Mouse (Mus musculus) intestine, embryonic 14.5 days (tissue): ENCODE results near the gene Pias1. TPM values are rescaled to one million over a fixed set of nuclear protein-coding genes. Genes with fewer than 3 reads are reported as not detected.

Experiments used
- ATAC-seq: fragments of 200-750 bp; cut with Nextera tagmentation; replicated peaks from 2 replicates; pipeline ENCODE4 v1.8.0; 2017; ENCODE audit warnings: low read depth, moderate number of reproducible peaks, moderate TSS enrichment, moderate library complexity; ENCODE audit not compliant: low FRiP score, low TSS enrichment
- DNase-seq: peaks from one replicate; pipeline ENCODE4 v3.0.0-alpha.2; 2018; ENCODE audit warnings: low spot score
- H3K27ac ChIP-seq: fragments of 300-500 bp; sonication (generic); 2 replicates; pipeline ENCODE4 v1.5.1; 2014; ENCODE audit warnings: low read depth, mild to moderate bottlenecking, control low read depth
- H3K27me3 ChIP-seq: fragments of 300-500 bp; sonication (generic); replicated peaks from 2 replicates; pipeline ENCODE4 v1.6.1; 2014; ENCODE audit warnings: low read length, control low read depth; ENCODE audit not compliant: control insufficient read depth, insufficient read depth
- H3K36me3 ChIP-seq: fragments of 300-500 bp; sonication (generic); 2 replicates; pipeline ENCODE4 v1.6.1; 2014; ENCODE audit warnings: low read length, control low read depth; ENCODE audit not compliant: control insufficient read depth, insufficient read depth
- H3K4me1 ChIP-seq: fragments of 300-500 bp; sonication (generic); replicated peaks from 2 replicates; pipeline ENCODE4 v1.6.1; 2014; ENCODE audit warnings: low read length, control low read depth, mixed read lengths; ENCODE audit not compliant: control insufficient read depth, insufficient read depth
- H3K4me2 ChIP-seq: fragments of 300-500 bp; sonication (generic); 2 replicates; pipeline ENCODE4 v1.6.1; 2014; ENCODE audit warnings: low read length
- H3K4me3 ChIP-seq: fragments of 300-500 bp; sonication (generic); 2 replicates; pipeline ENCODE4 v1.5.1; 2014; ENCODE audit warnings: low read depth, low read length, control low read depth, mixed read lengths
- H3K9ac ChIP-seq: fragments of 300-500 bp; sonication (generic); 2 replicates; pipeline ENCODE4 v1.6.1; 2014; ENCODE audit warnings: mild to moderate bottlenecking, low read length
- H3K9me3 ChIP-seq: fragments of 300-500 bp; sonication (generic); 2 replicates; pipeline ENCODE4 v1.6.1; 2016; ENCODE audit warnings: low read length, control low read depth; ENCODE audit not compliant: control insufficient read depth
- WGBS: fragments of 180-500 bp; shearing (Covaris S2); extraction: QIAGEN DNeasy Blood & Tissue Kit; methylation state at CpG from one replicate; pipeline ENCODE4 v1.1.7; 2014; 5-methylcytosine and 5-hydroxymethylcytosine counted together
- polyA plus RNA-seq: library from polyadenylated mRNA; unstranded; fragments of >200 nt; fragmentation: Nextera tagmentation; extraction: Ambion mirVana; gene quantifications from 2 replicates; pipeline ENCODE4 v1.2.1, GENCODE M21; 2014

Gene Pias1
- polyA plus RNA-seq, 1 experiment from 2014 or later, result 51.4 TPM

GRCm38 (mm10) chr9:62995186-62995585 lies 7.5 kb upstream of the Pias1 start:
- WGBS, result 16% methylated on average over 2 of the region's 2 CpGs
- no peaks in the 10 kb centered on the region for H3K27me3 ChIP-seq
- ATAC-seq, result no peak

GRCm38 (mm10) chr9:62990134-62990533 lies 2.4 kb upstream of the Pias1 start:
- no peak overlapping the region for H3K9ac ChIP-seq
- 96% methylated on average over 3 of the region's 3 CpGs for WGBS
- DNase-seq (no peak), ATAC-seq (no peak)
- H3K36me3 ChIP-seq, result no peaks in the 10 kb centered on the region
- no peaks in the 10 kb centered on the region for H3K9me3 ChIP-seq
- H3K27me3 ChIP-seq, result no peaks in the 10 kb centered on the region
- H3K4me2 ChIP-seq, result no peak overlapping the region
- no peaks in the 10 kb centered on the region for H3K4me1 ChIP-seq
- no peak overlapping the region for H3K4me3 ChIP-seq
- no peak overlapping the region for H3K27ac ChIP-seq

More at GRCm38 (mm10) chr9:62995186-62995585, 7.5 kb upstream of the Pias1 start:
- no peak for DNase-seq
- no peaks in the 10 kb centered on the region for H3K36me3 ChIP-seq
- no peak overlapping the region for H3K27ac ChIP-seq
- no peaks in the 10 kb centered on the region for H3K9me3 ChIP-seq
- no peaks in the 10 kb centered on the region for H3K4me1 ChIP-seq
- H3K4me3 ChIP-seq, result no peak overlapping the region
- H3K4me2 ChIP-seq, result no peak overlapping the region
- H3K9ac ChIP-seq, result no peak overlapping the region

GRCm38 (mm10) chr9:62980777-62981202 lies 6.9 kb downstream of the Pias1 start:
- H3K4me3 ChIP-seq, result peak overlapping the region; percentile 74
- no peaks in the 10 kb centered on the region for H3K9me3 ChIP-seq
- no peaks in the 10 kb centered on the region for H3K27me3 ChIP-seq
- H3K9ac ChIP-seq, result peak overlapping the region; percentile 87
- H3K27ac ChIP-seq, result peak overlapping the region; percentile 96
- 1% methylated on average over 38 of the region's 38 CpGs for WGBS
- peak; percentile 94 for ATAC-seq
- no peaks in the 10 kb centered on the region for H3K36me3 ChIP-seq
- H3K4me1 ChIP-seq, result peaks cover 16% of the 10 kb centered on the region
- peak; percentile 98 for DNase-seq
- H3K4me2 ChIP-seq, result peak overlapping the region; percentile 71

GRCm38 (mm10) chr9:62980162-62980776 lies 7.5 kb downstream of the Pias1 start:
- H3K4me1 ChIP-seq, result peaks cover 18% of the 10 kb centered on the region
- H3K27me3 ChIP-seq, result no peaks in the 10 kb centered on the region
- DNase-seq (no peak), ATAC-seq (peak; percentile 84)
- WGBS, result 2% methylated on average over 44 of the region's 63 CpGs
- H3K36me3 ChIP-seq, result no peaks in the 10 kb centered on the region
- no peaks in the 10 kb centered on the region for H3K9me3 ChIP-seq
- H3K27ac ChIP-seq, result peak overlapping the region; percentile 96
- H3K4me2 ChIP-seq, result peak overlapping the region; percentile 89
- peak overlapping the region; percentile 87 for H3K9ac ChIP-seq
- peak overlapping the region; percentile 74 for H3K4me3 ChIP-seq

- H3K9me3 ChIP-seq, result no peaks in the 10 kb centered on the region
- peaks cover 18% of the 10 kb centered on the region for H3K4me1 ChIP-seq
- H3K27me3 ChIP-seq, result no peaks in the 10 kb centered on the region
- H3K4me3 ChIP-seq, result peak overlapping the region; percentile 74
- H3K9ac ChIP-seq, result peak overlapping the region; percentile 87
- H3K36me3 ChIP-seq, result no peaks in the 10 kb centered on the region
- H3K27ac ChIP-seq, result peak overlapping the region; percentile 96
- peak; percentile 80 for DNase-seq
- peak overlapping the region; percentile 89 for H3K4me2 ChIP-seq
- ATAC-seq, result no peak
- 2% methylated on average over 17 of the region's 17 CpGs for WGBS
Observed at GRCm38 (mm10) chr9:62979461-62980161, 8.1 kb downstream of the Pias1 start.

GRCm38 (mm10) chr9:62977152-62977551 lies 10.6 kb downstream of the Pias1 start:
- 60% methylated on average over 4 of the region's 4 CpGs for WGBS
- Histone ChIP-seq H3K4me1 (peaks cover 18% of the 10 kb centered on the region), H3K27me3 (no peaks in the 10 kb centered on the region), H3K4me2 (no peak overlapping the region), H3K9me3 (no peaks in the 10 kb centered on the region), H3K4me3 (no peak overlapping the region), H3K36me3 (no peaks in the 10 kb centered on the region), H3K27ac (no peak overlapping the region), H3K9ac (no peak overlapping the region)
- DNase-seq (no peak), ATAC-seq (no peak)

- Histone ChIP-seq H3K27ac (no peak overlapping the region), H3K36me3 (no peaks in the 10 kb centered on the region), H3K4me1 (peaks cover 18% of the 10 kb centered on the region), H3K27me3 (no peaks in the 10 kb centered on the region), H3K4me2 (no peak overlapping the region), H3K9ac (no peak overlapping the region), H3K4me3 (no peak overlapping the region), H3K9me3 (no peaks in the 10 kb centered on the region)
- DNase-seq (no peak), ATAC-seq (no peak)
- 27% methylated on average over 2 of the region's 2 CpGs for WGBS
Observed at GRCm38 (mm10) chr9:62975830-62976229, 11.9 kb downstream of the Pias1 start.

- ATAC-seq (no peak), DNase-seq (peak; percentile 57)
- WGBS, result 95% methylated on average over 2 of the region's 2 CpGs
- Histone ChIP-seq H3K36me3 (no peaks in the 10 kb centered on the region), H3K4me2 (no peak overlapping the region), H3K9ac (no peak overlapping the region), H3K27ac (no peak overlapping the region), H3K9me3 (no peaks in the 10 kb centered on the region), H3K4me3 (no peak overlapping the region), H3K27me3 (no peaks in the 10 kb centered on the region), H3K4me1 (peaks cover 15% of the 10 kb centered on the region)
Observed at GRCm38 (mm10) chr9:62974439-62974838, 13.3 kb downstream of the Pias1 start.
